Mouse (Mus musculus): ENCODE measurements around the gene 2310061I04Rik.

GRCm38 (mm10) chr17:35920384-35920783 lies 23.2 kb upstream of the 2310061I04Rik start:
- TF ChIP-seq CTCF (IDR thresholded peaks at IDR 0.05; ENCODE audit: low read depth) (no peak), EP300 (optimal IDR thresholded peaks at IDR 0.05) (no peak)
